Mouse (Mus musculus) 416B (cell line): ENCODE measurements at regions not wholly inside any gene's neighbourhood (a gene's known extent, or its start where the extent isn't known, plus 50 kb on each side); places are given as distances from the start of the nearest gene placed in this dataset.

Experiments
- DNase-seq: peaks from one replicate; pipeline ENCODE4 v3.0.0; 2011; ENCODE audit warnings: low read depth

DNA sequence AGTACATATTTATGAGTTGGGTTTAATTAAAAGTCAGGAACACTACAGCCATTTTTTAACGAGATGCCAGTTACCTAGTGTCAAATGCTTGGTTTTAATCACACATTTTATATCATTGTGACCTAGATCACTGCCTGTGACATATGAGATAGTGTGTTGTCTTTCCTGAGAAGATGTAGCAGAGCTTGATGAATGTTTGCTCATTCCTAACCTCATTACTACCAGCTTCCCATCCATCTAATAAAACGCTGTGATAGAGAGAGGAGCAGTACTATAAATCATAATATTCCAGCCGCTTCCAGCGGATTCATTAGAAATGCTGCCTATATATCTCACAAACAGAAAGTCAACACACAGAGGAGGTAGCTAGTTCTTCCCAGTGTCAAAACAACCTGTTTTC is 163.6 kb downstream of the Aldoart1 start:
- DNase-seq: no peak

GRCm38 (mm10) chr4:72674006-72674405 is 178.4 kb downstream of the Aldoart1 start:
- no peak for DNase-seq

DNA sequence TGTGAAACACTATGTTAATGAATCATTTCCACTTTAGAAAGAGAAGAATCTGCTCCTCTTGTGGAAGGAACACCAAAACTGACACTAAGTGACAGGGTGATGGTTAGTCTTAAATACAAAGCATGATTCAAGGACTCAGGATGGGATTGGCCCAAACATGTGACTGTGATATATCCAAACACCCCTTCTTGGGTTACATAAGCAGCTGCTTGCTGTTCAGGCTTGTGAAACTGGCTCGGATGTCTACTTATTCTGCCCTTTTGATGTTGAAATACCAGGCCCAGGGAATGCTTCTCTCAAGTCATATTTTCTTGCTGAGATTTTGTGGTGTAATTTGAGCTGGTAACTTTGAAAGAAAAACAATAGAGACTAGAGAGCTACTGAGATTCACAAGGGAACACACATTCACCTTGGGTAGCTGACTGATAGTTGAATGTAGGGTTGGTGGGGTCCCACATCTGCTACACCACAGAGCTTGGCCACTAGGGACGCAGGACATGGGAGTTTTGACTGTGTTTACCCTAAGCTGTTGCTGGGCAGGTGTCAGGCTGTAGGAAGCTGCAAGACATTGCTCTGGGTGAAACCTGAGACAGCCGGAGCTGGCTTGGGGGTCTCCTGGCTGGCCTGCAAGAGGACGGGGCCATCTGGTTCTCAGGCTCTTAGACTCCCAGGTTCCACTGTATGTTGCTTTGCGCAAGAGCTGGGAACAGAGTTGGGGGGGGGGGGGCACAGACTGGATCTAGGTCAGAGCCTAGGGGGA is 180.6 kb downstream of the Aldoart1 start:
- DNase-seq: no peak

DNA sequence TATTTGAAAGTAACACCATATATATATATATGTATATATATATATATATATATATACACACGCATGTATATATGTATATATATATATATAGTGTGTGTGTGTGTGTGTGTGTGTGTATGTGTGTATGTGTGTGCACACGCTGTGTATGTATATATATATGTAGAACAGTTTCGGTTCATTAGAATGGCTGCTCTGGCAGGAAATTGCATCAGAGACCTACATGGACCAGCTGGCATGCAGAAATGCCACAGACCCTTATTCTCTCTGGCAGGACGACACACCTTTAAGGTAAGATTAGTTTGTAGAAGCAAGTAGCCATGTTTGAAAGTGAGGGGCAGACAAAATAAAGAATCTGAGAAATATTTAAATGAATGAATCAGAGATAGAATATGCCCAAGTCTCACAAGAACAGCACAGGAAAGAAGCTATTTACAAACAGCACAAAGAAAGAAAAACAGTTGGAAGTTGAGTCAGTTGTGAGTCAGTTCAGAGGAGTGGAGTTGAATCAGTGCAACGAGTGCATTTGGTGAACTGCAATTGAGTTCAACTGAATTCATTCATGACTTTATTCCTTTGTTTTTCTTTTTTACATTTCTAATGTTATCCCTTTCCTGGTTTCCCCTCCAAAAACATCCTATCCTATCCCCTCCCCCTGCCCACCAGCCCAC is 182.5 kb downstream of the Aldoart1 start:
- DNase-seq: no peak

GRCm38 (mm10) chr4:72664379-72664778 is 188.1 kb downstream of the Aldoart1 start:
- no peak for DNase-seq

- no peak for DNase-seq
Observed at GRCm38 (mm10) chr4:72662477-72662876, 190.0 kb downstream of the Aldoart1 start.

GRCm38 (mm10) chr4:72656206-72656605 is 196.2 kb downstream of the Aldoart1 start:
- no peak for DNase-seq

DNA sequence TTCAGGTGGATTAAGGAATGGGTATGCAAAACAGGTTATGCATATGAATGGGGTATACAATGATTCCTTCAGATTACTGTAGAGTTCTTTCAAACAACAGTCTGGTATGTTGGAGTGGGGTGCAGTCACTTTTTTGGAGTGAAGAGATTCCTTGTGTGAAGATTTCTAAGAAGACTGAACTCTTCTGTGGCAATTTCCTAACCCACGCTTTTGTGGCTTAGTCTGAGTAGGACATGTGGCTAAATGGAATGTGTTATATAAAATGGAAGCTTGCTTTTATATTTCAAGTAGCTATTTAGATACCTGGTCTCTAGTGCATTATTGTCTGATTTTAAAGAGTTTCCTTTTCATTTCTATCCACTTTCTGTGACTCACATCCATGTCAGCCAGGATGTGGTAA is 205.3 kb downstream of the Aldoart1 start:
- no peak for DNase-seq

DNA sequence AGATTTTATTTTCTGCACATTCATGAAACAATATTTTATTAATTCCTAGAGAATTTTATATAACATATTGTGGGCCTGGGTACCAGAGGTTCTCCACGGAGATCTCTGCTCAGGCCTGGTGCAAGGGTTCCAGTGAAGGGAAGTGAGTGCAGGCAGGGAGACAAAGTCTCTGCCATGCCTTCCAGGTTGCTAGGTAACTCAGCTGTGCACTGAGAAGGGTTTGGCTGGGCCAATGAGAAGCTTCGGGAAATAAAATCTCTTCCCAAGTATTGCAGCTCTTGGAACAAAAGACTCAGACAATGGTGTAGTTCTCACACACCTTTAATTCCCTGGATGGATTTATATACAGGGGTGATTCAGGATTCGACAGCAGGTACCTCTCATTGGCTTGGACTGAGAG is 223.0 kb downstream of the Aldoart1 start:
- DNase-seq: no peak

- no peak for DNase-seq
Observed at GRCm38 (mm10) chr4:72627219-72627930, 225.1 kb downstream of the Aldoart1 start.

DNA sequence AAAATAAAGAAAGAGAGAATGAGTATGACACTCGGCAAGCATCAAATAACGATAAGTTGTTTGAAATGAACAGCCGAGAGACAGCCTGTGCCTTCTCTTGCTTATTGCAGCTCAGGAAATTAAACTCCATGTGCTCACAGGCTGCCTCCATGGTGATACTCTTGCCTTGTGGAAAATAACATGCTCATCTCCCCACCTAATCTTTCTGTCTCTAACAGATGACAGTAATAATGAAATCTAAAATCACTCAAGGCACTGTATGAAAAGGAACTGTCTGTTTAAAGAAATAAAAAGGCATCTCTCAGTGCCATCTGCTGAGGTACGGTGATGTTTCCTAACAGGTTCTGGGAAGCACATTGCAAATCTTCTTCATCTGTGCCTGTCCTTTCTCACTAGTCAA is 247.3 kb downstream of the Aldoart1 start:
- no peak for DNase-seq

DNA sequence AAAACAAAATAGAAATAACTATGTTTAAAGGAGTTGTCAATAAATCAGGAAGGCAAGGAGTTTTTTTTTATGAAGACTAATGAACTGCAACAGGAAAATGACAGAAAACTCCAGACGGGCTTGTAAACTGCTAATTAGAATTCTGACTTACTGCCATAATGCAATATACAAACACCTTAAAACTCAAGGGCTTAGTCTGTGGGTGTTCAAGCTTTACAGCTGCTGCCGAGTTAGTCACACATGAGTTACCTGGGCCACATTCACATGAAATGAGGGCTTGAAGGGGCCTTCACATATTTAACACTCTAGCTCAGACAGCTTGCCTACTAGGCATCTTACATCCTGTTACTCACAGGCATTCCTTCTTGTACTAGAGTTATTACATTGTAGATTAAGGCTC is 256.9 kb downstream of the Aldoart1 start:
- DNase-seq: no peak

- no peak for DNase-seq
Observed at GRCm38 (mm10) chr4:72592129-72592528, 260.3 kb downstream of the Aldoart1 start.

- no peak for DNase-seq
Observed at GRCm38 (mm10) chr4:72574946-72575345, 277.5 kb downstream of the Aldoart1 start.

DNA sequence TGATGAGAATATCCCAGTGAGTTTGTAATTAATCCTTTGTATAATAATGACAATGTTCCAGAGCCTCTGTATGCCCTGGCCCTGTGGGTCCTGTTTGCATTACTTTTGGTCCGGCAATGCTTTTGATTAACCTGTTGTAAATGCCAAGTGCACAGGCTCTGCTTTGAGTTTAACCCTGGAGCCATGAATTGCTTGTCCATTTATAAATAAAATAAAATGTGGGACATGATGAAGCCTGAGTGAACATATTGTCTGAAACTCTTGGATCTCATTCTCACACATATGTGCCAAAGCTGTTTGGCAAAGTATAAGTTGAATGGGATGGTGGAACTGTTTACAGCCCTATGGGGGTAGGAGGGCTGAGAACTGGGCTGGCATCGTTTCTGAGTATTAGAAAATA is 280.5 kb downstream of the Aldoart1 start:
- DNase-seq: no peak

DNA sequence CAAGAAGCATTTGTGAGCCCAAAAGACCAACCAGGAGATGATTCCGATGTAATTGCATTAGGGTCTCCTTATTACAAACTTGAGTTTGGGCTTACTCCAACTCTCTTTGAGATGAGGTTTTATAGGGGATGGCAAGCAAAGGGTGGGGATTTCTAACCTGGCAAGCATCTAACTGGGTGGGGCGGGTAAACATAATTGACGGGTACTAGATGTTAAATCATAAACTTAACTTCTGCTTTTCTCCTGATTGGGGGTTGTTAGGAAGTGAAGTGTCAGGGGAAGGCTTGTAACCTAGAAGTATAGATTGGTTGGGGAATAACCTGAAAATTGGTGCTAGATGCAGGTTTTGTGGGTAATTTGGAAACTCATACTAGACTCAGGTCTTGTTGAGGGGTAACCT is 287.2 kb downstream of the Aldoart1 start:
- no peak for DNase-seq

DNA sequence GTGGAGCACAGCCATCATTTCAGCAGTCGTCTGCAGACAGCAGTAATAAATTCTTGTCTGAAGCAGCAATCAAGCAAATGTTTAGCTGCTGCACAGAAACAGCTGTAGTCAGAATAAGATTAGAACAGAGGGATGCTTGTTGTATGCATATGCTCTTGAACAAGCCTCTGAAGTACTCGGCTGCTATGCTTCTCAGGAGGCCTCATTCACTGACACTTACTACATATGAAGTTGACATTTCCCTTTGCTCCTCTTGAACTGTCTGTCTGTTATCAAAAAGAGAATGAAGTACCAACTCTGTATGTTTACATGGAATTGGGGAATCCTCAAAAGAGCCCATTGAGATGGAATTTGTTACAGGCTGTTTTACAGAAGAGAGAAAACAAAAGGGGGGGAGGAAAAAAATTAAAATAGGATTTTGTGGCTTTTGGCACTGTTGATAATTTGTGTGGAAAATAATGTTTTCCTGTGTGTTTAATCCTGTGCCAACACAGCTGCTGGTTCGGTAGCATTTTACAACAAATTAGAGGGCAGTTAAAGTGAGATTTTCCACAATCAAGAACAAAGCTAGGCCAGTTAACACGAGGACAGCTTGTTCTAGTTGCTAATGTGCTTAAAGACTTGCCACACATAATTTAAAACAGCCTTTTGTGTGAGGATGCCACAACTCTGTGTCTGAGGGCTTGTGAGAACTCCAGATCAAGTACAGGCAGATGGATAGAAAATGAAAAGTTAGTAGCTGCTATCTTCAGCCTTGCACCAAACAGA is 289.3 kb downstream of the Aldoart1 start:
- DNase-seq: no peak

- no peak for DNase-seq
Observed at GRCm38 (mm10) chr4:72554276-72554675, 298.2 kb downstream of the Aldoart1 start.

DNA sequence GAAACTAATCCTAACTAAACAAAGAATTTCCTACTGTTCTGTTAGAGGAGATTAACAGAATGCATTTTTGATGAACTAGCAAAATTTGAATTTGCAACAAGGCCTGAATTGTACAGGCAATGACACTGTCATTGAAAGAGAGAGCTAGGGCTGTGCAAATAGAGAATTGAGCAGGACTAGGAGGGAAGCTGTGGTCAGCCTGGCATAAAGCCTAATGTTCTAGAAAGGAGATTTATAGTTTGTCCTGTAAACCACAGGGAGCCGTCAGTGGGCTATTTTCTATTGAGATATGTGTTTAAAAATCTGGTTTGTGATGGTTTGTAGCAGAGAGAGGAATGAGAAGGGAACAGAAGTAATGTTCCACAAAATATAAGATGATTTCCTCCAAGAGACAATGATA is 317.9 kb downstream of the Aldoart1 start:
- DNase-seq: no peak

- DNase-seq: no peak
Observed at GRCm38 (mm10) chr4:72524630-72525029, 323.9 kb upstream of the Tle1 start.

GRCm38 (mm10) chr4:72524100-72524499 is 323.4 kb upstream of the Tle1 start:
- no peak for DNase-seq

- no peak for DNase-seq
Observed at GRCm38 (mm10) chr4:72511220-72511619, 310.5 kb upstream of the Tle1 start.
